In genomic region chr19:59075472-59076101, GRCm38 (mm10) we compare ENCODE assay signal across 8 mouse cellular contexts. TPM values are rescaled to one million over a fixed set of nuclear protein-coding genes. Genes with fewer than 3 reads are reported as not detected.
DNase-seq lines count a peak whose midpoint lies in the region; ATAC-seq and TF ChIP-seq lines count a peak whose summit lies in the region.

Shtn1 (minus strand) TSS chr19:59076100.

- peak within 1 kb of the TSS; percentile 90 for H3K27ac ChIP-seq in forebrain, embryonic 16.5 days (ENCODE audit: low read length)
- H3K27ac ChIP-seq in hindbrain, postnatal 0 days = peak within 1 kb of the TSS; percentile 57
- peak within 1 kb of the TSS; percentile 83 for H3K27ac ChIP-seq in left cerebral cortex, adult 2 months

- DNase-seq in R1 (ENCODE audit: low read depth, low spot score) = peak; percentile 41
- peak; percentile 63 for DNase-seq in cerebellum, adult 11 months
- DNase-seq in hindbrain, postnatal 0 days (ENCODE audit: low spot score) = peak; percentile 76
- peak; percentile 73 to 74 for DNase-seq in left cerebral cortex, adult 2 months (ENCODE audit: extremely low spot score in 1 of 2, low spot score in 2 of 2)
- peak; percentile 77 for DNase-seq in lung, postnatal 36 days
- peak; percentile 76 for DNase-seq in right cerebral cortex, postnatal 25 days
- DNase-seq in B cell, adult 2 months = no peak

- H3K4me1 ChIP-seq in forebrain, embryonic 16.5 days (replicated peaks; ENCODE audit: control insufficient read depth, insufficient read depth, low read length) = peaks cover 28% of the 10 kb centered on the region
- H3K4me1 ChIP-seq in hindbrain, postnatal 0 days (ENCODE audit: insufficient read depth, low read length) = peaks cover 3% of the 10 kb centered on the region; the same call in 1 of the 2 replicates

- ATAC-seq in forebrain, embryonic 16.5 days = peak; percentile 86
- ATAC-seq in hindbrain, postnatal 0 days = peak; percentile 92

- intact Hi-C loops in left cerebral cortex, adult 2 months (cut with DNase I) = no loop called here

- no peak for TF ChIP-seq CTCF in hindbrain, postnatal 0 days (IDR thresholded peaks at IDR 0.05; ENCODE audit: low read depth)
- no peak for TF ChIP-seq CTCF in left cerebral cortex, adult 2 months (IDR thresholded peaks at IDR 0.05)

- under 1% methylated on average over 44 of the region's 46 CpGs for WGBS in forebrain, embryonic 16.5 days
- WGBS in hindbrain, postnatal 0 days = under 1% methylated on average over 36 of the region's 46 CpGs

- no peaks in the 10 kb centered on the region for H3K9me3 ChIP-seq in forebrain, embryonic 16.5 days (ENCODE audit: control insufficient read depth, low read length)
- H3K9me3 ChIP-seq in hindbrain, postnatal 0 days (ENCODE audit: low read length) = no peaks in the 10 kb centered on the region

- peaks cover 6% of the 10 kb centered on the region; the same call in 1 of the 2 replicates for H3K27me3 ChIP-seq in forebrain, embryonic 16.5 days (replicated peaks; ENCODE audit: control insufficient read depth, insufficient read depth, low read length)
- no peaks in the 10 kb centered on the region for H3K27me3 ChIP-seq in hindbrain, postnatal 0 days (ENCODE audit: insufficient read depth, low read length)

- H3K36me3 ChIP-seq in forebrain, embryonic 16.5 days (ENCODE audit: control insufficient read depth, insufficient read depth) = no peaks in the 10 kb centered on the region
- H3K36me3 ChIP-seq in hindbrain, postnatal 0 days (ENCODE audit: insufficient read depth, low read length) = no peaks in the 10 kb centered on the region

- H3K4me3 ChIP-seq in forebrain, embryonic 16.5 days (replicated peaks; ENCODE audit: low read length) = peak within 1 kb of the TSS; percentile 83
- H3K4me3 ChIP-seq in hindbrain, postnatal 0 days (ENCODE audit: low read length) = peak within 1 kb of the TSS; percentile 44
- H3K4me3 ChIP-seq in left cerebral cortex, adult 2 months = peak within 1 kb of the TSS; percentile 75

- peak within 1 kb of the TSS; percentile 95 for H3K4me2 ChIP-seq in forebrain, embryonic 16.5 days (ENCODE audit: low read length)
- peak within 1 kb of the TSS; percentile 86 for H3K4me2 ChIP-seq in hindbrain, postnatal 0 days (ENCODE audit: low read depth, low read length)

- H3K9ac ChIP-seq in forebrain, embryonic 16.5 days (replicated peaks; ENCODE audit: low read depth, low read length) = peak within 1 kb of the TSS; percentile 97
- peak within 1 kb of the TSS; percentile 79 for H3K9ac ChIP-seq in hindbrain, postnatal 0 days (replicated peaks; ENCODE audit: low read length)

RNA-seq across cellular contexts. Expression of gene Shtn1, which starts in this region (rescaled TPM):
- polyA plus RNA-seq in forebrain, embryonic 16.5 days (2015; fragmentation: Nextera tagmentation; extraction: Ambion mirVana) = 78.5 and 86.5 TPM in 2 replicates
- 38.1 and 49.5 TPM in 2 replicates for total RNA-seq in hindbrain, postnatal 0 days (2014; rRNA removed)
- polyA plus RNA-seq in hindbrain, postnatal 0 days (2015; fragmentation: Nextera tagmentation; extraction: Ambion mirVana) = 45.7 and 48.9 TPM in 2 replicates
- 10 to 100 TPM; 17.6 to 19.5 TPM for total RNA-seq in left cerebral cortex, adult 2 months (2021)

Comparison
In these comparisons a context has a peak if more than half of its experiments do, and no peak if none do; other contexts are left out.
1. DNase-seq: peak in R1 (single experiment), cerebellum, adult 11 months (single experiment), hindbrain, postnatal 0 days (single experiment), left cerebral cortex, adult 2 months (2 of 2), lung, postnatal 36 days (single experiment) and right cerebral cortex, postnatal 25 days (single experiment); none in B cell, adult 2 months (0 of 2).
2. Peak in every context shown above with its lines, with median percentiles within 50 percentile points of each other: H3K27ac ChIP-seq and H3K4me3 ChIP-seq.